Mouse (Mus musculus): ENCODE measurements around the gene Atf6. TPM values are rescaled to one million over a fixed set of nuclear protein-coding genes. Genes with fewer than 3 reads are reported as not detected.

Atf6 gene
- total RNA-seq, 2 experiments from 2014 or later: 34.5 to 40.6 TPM

DNA sequence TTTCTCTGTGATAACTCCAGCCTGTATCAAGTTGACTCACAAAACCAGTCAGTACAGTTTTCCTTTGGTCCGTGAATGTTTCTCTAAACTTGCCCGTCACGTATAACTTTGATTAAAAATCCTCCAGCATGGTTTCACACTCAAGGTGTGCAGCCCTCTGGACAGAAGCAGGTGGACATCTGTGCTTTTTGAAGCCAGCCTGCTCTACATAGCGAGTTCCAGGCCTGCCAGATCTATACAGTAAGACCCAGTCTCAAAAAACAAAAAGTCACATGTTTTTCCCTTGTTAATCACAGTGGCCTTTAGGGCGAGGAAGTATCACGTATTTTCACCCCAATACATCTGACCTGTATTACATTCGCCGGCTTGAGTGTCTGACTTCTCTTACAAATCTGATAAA is 16.8 kb upstream of the Atf6 start:
- no peak for DNase-seq

DNA sequence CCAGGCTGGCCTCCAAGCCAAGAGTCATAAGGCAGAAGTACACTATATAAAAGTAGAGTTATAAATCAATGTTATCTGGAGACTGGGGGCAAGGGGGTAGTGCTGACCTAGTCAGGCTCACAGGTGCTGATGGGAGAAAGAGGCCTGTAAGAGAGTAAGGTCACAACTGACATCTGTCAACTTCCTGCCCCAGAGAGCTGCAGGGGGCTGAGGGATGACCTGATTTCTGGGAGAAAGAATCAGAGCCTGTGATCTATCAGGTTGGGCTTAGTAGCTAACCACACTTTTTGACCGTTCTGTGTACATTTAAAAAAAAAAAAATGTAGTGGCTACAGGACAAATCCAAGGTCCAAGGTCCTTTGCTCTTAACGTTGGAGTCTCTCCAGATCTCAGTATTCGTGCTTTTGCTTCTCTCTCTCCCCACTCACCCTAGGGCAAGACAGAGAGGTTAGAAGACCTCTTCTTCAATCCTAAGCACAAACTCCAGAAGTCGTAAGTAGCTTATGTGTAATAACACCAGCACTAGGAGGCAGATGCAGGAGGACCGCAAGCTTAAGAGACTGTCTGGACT is 15.4 kb upstream of the Atf6 start:
- no peak for DNase-seq

DNA sequence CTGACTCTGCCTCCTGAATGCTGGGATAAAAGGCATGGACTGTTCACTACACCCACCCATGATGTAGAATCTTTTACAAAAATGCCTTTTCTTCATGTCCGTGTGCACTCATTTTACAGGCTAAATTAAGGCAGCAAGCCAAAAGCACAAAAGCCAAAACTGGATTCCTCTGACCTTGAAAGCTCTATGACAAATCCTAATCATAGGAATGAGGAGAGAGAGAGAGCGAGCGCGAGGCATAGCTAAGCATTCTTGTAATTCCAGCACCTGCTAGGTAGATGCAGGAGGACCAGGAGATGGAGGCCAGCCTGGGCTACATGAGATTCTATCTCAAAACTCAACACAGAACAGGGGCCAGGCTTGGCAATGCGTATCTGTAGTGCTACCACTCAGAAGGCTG is 9.3 kb upstream of the Atf6 start:
- DNase-seq: peak; percentile 26 to 48

DNA sequence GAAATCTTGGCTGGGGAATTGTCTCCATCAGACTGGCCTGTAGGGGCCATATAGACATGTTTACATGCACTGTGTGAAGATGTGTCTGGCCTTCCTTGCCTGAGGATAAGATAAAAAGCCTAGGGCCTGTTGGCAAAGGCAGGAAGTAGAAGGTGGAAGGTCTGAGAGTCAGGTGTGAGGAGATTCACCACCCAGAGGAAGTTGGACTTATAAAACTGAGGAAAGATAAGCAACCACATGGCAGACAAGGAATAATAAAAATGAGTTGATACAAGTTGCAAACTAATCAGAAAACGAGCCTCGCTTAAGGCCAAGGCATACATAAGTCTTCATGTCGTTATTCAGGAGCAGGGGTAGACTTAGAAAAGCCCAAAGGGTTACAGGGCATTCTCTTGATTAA is 8.1 kb upstream of the Atf6 start:
- no peak for DNase-seq

DNA sequence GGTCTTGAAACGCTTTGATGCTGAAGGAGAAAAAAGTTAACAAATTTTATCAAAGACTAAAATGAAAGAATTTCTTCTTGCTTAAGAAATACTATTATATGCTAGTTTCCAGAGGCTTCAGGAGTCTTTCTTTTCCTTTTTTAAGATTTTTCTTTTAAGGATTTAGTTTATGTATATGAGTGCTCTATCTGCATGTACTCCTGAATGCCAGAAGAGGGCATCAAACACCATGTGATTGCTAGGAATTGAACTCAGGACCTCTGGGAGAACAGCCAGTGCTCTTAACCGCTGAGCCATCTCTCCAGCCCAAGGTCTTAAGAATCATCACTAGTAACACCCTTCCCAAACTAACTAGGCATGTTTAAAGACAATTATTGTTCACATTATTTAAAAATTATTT is 4.4 kb upstream of the Atf6 start:
- DNase-seq: no peak

DNA sequence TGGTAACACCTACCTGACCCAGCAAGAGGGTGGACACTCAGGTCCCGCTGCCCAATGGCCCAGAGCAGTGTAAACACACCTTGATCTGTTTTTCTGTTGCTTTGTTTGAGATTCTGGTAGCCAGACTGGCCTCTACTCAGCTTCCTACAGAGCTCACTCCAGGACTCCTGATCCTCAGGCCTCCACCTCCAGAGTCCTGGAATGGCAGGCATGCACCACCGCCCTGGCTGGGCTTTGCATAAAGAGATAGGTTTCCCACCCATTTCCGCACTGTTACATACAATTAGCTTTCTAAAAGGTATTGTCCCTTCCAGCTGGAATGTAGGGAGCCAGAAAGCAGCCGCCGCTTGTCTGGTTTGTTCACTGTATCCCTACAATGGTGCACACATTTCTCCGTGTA is 3.8 kb upstream of the Atf6 start:
- DNase-seq: no peak

DNA sequence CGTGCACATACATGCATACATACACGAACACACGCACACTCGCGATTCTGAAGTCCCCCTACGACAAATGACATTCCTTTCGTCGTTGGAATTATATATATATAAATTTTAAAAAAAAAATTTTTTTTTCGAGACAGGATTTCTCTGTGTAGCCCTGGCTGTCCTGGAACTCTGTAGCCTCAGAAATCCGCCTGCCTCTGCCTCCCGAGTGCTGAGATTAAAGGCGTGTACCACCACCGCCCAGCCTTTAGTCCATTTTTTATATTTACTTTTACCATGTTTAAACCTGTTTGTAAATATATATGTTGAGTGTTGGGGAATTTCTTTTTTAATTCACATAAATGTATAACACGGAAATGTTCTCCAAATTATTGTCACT is 1.3 kb upstream of the Atf6 start:
- no peak for DNase-seq

DNA sequence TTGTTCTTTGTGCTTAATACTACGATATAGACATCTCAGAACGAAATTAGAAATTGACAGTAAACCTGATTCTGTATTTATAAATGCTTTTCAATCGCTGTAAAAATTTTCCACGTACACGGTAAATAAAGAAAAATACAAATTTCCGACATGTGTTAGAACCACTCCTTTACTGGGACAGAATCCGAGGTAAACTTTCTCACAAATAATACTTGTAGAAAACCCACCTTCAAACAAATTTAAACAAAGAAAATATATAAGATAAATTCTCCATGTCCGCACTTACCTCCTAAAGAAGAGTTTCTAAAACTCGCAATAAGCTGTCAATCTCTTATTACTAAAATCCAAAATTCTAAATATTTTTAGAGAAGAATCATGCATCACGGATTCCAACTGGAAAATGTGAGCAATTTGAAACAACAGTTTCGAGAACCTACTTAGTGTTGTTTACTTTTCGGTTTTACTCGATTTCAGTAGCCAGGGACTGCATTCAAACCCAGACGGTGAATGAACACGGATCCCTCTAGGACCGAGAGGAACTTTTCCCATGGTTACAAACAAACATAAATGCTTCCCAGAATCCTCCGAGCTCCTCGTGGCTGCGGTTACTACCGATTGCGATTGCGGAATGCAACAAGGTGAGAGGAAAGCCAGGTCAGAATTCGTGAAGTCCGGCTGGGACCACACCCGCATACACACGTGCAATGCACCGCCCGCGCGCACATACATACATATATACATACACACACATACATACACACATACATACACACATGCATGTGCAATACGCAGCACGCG is 735 bp upstream of the Atf6 start:
- DNase-seq: peak; percentile 63 to 75

DNA sequence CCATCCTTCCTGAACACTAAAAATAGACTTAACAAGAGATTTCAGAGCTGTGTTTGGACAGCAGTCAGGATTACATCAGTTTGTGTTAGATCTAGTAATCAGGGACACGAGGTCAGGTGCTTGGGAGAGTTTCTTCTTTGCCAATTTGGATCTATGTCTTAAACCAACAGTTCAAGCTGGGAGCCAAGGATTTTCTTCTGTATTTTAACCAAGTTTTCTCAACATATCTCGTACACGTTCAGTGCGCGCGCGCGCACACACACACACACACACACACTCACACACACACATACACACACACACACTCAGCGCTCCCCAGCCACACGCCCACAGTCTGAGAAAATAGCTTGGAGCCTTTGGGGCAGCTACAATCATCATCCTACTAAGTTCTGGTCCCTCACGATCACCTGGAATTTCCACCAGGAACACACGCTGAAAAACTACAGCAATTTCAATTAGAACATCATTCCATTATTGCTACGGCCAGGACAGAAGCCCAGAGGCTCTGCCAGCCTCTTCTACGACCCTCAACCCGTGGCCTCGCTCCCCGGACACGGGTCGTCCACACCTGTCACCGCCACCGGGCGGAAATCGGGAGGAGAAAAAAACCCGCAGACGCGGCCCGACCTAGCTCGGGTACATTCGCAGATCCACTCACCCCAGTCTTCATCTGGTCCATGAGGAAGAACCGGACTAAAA is 430 bp downstream of the Atf6 start:
- peak in 1 of 2 experiments; percentile 22 for DNase-seq

DNA sequence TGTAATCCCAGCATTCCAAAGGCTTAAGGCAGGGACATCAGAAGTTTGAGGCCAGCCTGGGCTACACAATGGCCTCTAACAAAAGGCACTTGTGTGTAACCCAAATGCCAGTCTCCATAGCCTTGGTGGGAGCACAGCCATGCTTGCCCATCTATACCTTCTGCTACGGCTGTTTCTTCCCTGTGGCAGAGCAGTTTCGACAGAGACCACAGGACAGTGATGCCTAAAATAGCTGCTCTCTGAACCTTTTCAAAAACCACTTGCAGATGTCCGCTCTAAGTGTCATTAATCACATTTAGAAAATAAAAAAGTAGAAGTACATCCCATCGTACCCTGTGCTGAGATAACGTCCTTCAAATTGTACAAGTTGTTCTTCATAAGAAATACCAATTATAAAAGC is 2.2 kb downstream of the Atf6 start:
- no peak for DNase-seq

DNA sequence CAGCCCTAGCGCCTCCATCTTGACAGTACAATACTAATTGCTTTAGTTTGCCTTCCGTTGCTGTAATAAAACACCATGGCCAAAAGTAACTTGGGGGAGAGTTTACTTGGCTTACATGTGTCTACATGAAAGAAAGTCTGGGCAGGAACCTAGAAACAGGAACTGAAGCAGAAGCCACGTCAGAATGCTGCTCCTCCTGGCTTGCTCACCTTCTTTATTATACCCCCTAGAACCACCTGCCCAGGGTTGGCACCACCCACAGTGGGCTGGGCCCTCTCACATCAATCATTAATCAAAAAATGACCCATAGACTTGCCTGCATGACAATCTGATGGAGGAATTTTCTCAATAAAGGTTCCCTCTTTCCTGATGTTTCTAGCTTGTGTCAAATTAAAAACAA is 2.8 kb downstream of the Atf6 start:
- DNase-seq: no peak

DNA sequence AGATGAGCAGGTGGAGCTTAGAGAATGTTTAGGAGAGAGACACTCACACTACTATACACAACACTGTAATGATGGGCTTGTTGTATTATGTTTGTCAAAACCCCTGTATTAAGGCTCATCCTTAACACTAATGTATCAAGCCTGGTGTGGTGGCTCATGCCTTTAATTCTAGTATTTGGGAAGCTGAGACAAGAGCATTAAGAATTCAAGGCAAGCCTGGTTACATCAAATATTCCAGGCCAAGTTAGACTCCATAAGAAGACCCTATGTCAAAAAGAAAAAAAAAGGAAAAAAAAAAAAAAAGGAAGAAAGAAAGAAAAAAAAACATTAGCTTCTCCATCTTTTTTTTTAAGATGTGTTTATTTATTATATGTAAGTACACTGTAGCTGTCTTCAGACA is 3.3 kb downstream of the Atf6 start:
- no peak for DNase-seq

DNA sequence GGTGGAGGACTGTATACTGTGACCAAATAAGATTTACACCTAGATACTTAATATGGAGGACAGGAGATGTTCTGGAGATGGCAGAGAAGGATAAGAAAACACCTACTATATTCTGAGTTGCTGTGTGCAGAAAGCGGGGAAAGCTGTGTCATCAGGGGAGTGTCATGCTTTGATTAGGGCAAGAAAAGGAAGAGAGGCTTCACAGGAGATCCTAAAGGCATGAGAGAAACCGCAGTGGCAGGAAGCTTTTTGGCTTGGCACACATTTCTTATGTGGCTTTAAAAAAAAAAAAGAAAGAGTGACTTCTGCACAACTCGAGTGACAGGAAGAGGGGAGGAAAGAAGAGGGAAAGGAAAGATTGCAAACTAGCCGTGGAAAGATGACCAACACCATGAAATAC is 4.5 kb downstream of the Atf6 start:
- DNase-seq: no peak

DNA sequence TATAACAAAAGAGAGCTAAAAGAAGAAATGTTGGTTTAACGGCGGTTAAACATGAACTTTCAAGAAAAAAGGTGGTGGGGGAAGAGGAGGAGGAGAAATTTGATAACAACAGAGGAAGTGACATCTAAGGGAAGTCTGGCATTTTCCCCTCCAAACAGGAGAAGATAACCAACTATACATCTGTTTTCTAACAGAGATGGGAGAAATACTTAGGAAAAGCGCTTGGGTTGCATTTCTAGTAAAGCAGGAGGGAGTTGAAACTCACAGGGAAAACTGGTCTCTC is 5.2 kb downstream of the Atf6 start:
- no peak for DNase-seq

DNA sequence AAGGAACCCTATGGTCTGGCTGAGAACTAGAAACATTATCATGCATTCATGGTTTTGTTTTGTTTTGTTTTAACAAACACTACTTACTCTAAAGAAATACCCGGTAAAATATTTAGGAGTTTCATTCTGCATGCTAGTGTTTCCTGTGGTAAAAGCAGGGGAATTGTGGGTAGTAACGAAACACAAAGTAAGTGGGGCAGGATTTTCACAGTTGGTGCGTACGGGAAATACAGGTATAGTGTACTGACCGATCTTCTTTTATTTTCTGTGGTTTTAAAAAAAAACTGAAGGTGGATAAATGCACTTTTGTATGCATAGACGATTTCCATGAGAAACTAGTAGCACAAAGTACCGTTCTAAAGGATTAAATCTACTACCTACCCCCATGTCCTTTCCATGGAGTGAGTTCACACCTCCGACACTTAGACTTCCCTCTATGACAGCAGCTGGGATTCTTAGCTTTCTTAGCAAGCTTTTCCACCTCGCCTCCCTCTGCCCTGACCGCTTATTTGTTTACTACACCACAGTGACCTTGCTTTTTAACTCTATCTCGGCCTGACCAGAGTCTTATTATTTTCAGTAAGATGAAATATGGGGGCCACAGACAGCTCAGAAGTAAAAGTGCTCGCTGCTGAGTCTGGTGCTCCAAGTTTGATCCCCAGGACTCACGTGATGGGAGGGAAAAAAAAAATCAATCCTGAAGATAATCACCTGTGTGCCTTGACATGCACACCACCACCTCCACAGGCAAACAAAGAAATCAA is 5.7 kb downstream of the Atf6 start:
- DNase-seq: no peak

DNA sequence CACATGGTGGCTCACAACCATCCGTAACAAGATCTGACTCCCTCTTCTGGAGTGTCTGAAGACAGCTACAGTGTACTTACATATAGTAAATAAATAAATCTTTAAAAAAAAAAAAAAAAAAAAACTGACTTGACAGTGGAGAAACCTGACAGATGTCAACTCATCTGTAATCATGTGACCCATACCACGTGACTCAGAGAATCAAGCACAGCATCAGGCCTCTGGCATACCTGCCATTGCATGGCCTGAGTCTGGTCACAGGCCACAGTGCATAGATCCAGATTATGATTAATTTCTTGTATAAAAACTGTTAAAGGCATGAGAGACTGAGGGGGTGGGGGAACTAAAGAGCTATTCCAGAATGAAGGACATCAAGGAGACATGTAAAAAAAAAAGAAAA is 8.7 kb downstream of the Atf6 start:
- DNase-seq: no peak

DNA sequence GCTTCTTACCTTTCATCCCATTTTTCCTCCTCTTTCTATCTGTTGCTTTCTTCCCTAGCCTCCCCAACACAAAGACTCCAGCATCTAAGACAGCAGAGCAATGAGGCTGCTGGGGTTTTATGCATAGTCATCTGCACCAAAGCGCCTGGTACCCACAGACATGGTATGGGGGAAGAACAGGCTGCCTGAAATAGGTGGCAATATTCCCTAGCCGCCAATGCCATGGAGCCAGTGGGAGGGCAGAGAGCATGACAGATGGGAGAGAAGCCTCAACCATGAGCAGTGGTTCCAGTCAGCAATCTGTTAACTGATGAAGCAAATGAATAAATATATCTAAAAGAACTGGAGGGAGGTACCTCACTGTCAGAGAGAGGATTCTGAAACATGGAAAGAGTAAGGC is 10.2 kb downstream of the Atf6 start:
- DNase-seq: no peak

DNA sequence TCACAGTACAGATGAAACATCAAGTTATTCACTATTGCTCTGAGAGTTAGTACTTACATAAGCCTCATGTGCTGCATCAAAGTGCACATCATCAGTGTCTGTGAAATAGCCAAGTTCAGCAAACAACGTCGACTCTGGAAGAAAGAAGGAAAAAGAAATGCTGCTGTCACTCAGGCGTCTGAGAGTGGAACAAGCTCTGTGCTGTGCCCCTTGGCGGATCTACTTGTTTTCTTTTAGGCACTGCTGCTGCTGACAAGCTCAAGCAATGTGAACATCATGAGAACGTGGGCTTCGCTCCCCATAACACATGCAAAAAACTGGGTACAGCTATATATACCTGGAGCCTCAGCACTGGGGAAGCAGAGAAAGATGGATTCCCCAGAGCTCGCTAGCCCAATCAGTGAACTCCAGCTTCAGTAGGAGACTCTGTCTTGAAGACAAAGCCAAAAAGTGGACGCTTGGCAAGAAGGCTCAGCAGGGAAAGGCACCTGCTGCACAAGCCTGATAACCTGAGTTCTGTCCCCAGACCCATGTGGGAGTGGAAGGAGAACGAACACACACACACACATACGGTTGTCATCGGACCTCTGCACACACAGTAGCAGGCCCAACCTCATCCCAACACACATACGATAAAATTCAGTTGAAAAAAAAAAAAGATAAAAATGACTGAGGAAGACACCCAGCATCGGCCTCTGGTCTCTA is 12.4 kb downstream of the Atf6 start:
- no peak for DNase-seq

DNA sequence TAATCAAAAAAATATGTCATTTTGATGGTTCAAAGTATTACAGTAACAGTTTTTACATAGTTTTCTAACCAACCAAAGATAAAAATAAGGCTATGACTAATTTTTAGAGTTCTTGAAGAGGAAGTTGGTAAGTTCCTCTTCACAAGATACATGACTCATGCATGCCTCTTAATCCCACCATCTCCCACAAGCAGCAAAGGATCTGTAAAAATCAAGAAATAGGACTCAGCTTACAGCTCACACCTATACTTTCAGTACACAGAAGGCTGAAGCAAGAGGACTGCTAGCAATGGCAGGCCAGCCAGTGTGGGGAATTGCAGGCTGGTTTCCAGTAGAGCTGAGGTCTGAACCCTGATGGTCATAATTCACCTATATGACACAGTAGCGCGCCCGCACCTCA is 14.0 kb downstream of the Atf6 start:
- DNase-seq: no peak

DNA sequence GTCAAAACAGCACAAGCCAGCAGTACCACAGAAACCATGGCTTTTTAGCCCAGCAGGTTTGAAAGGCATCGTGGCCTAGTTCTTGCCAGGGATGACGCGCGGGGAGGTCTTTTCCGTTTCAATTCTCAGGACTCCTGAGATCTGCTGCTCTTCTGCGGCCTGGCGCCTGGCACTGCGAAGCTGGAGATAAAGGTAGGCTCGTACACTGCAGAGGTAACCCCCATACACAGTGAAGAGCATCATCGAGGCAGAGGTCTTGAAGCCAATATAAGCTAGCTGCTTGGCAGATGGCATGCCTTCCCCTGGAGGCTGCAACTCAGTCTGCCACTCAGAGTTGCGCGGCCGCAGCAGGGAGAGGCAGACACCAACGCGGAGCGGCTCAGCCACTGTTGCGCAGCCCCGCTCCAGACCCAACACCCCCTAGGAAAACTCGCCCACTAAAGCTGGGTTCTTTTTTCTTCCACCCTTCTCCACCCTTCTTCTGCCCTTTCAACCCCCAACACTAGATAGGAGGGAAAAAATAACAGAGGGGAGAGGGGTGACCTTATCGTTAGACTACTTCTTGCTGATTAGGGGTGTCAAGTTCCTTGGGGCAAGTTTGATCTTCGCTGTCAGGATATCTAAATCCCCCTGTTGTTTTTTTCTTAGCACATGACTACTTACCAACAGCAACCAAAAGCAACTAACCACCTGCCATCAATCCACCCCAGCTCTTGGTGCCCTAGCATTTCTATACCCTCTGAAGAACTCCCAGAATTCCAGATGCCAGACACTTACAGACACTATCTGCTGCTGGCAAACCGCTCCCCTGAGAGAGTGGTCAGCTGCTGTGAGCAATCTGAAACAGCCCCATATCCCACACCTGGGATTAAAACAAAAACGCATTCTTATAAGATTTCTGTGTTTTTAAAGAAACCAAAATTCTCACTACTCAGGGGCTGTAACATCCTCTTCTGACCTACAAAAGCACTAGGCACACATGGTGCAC is 16.6 kb downstream of the Atf6 start:
- no peak for DNase-seq

DNA sequence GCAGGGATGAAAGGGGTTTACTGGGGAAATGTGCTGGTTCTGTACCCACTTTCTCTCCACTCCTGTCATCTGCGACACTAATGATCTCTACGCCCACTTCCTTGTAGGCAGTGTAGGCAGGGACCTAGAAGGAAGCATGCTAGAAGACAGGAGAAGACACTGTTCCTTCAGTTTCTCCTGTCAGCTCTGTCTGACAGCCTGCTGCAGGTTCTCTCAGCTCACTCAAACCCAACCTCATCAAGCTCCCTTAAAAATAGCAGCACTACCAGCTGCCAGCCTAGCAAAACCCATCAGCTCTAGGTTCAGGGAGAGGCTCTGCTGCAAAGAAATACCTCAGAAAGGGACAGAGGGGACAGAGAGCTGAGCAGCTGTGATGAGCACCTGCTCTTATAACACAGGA is 17.6 kb downstream of the Atf6 start:
- no peak for DNase-seq

Measured in adrenal gland, postnatal 36 days (tissue).